In genomic region chr8:88161439-88161838, GRCm38 (mm10) we compare ENCODE assay signal across 9 mouse cellular contexts. TPM values are rescaled to one million over a fixed set of nuclear protein-coding genes. Genes with fewer than 3 reads are reported as not detected.
DNase-seq lines count a peak whose midpoint lies in the region; ATAC-seq and TF ChIP-seq lines count a peak whose summit lies in the region.
"Had no signal": no experiment of that assay in that cellular context is flagged by ENCODE, and none has a peak within 500 bp of the region (broad histone marks: within the 10 kb centered on the region; RNA-seq: fewer than 3 reads in every experiment).

No protein-coding gene starts in this region.

- WGBS in kidney, embryonic 15.5 days, result 78% methylated on average over 5 of the region's 5 CpGs
- WGBS in limb, embryonic 14.5 days, result 75% methylated on average over 5 of the region's 5 CpGs

- DNase-seq in kidney, adult 18-20 months, result peak; percentile 74
- peak; percentile 80 for DNase-seq in adipocyte (ENCODE audit: low spot score)
- DNase-seq in embryo, embryonic 10 days (ENCODE audit: low spot score), result peak; percentile 85
- peak; percentile 55 for DNase-seq in limb, embryonic 14.5 days (ENCODE audit: low spot score)
- peak; percentile 45 for DNase-seq in ovary, postnatal 14 days (ENCODE audit: low spot score)
- peak; percentile 75 for DNase-seq in thymus, postnatal 14 days

- no peaks in the 10 kb centered on the region for H3K27me3 ChIP-seq in kidney, embryonic 15.5 days
- H3K27me3 ChIP-seq in limb, embryonic 14.5 days (ENCODE audit: control insufficient read depth, insufficient read depth, low read length), result no peaks in the 10 kb centered on the region
- H3K27me3 ChIP-seq: heart, embryonic 13.5 days had no signal

- no peaks in the 10 kb centered on the region for H3K4me1 ChIP-seq in kidney, embryonic 15.5 days
- no peaks in the 10 kb centered on the region for H3K4me1 ChIP-seq in limb, embryonic 14.5 days (ENCODE audit: control insufficient read depth, insufficient read depth, low read length)
- H3K4me1 ChIP-seq: heart, embryonic 13.5 days had no signal

- ATAC-seq in kidney, embryonic 15.5 days (replicated peaks; ENCODE audit: low FRiP score), result no peak
- ATAC-seq in inflammation-experienced regulatory T-cells, adult 6 months, result peak; percentile 71
- ATAC-seq in limb, embryonic 14.5 days (ENCODE audit: low FRiP score, low read depth), result no peak

- H3K4me2 ChIP-seq in kidney, embryonic 15.5 days, result no peak overlapping the region
- no peak overlapping the region for H3K4me2 ChIP-seq in limb, embryonic 14.5 days (replicated peaks; ENCODE audit: low read depth, low read length, severe bottlenecking)
- H3K4me2 ChIP-seq: heart, embryonic 13.5 days had no signal

- no peak overlapping the region for H3K27ac ChIP-seq in kidney, embryonic 15.5 days
- no peak overlapping the region for H3K27ac ChIP-seq in limb, embryonic 14.5 days (replicated peaks; ENCODE audit: low read depth, low read length)
- H3K27ac ChIP-seq: heart, embryonic 13.5 days had no signal

- TF ChIP-seq POLR2A in limb, embryonic 14.5 days (IDR thresholded peaks at IDR 0.05; ENCODE audit: borderline replicate concordance, extremely low read depth, insufficient read depth, insufficient read length), result no peak

- no peak overlapping the region for H3K9ac ChIP-seq in kidney, embryonic 15.5 days
- no peak overlapping the region for H3K9ac ChIP-seq in limb, embryonic 14.5 days (ENCODE audit: low read depth, low read length, severe bottlenecking)
- H3K9ac ChIP-seq: heart, embryonic 13.5 days had no signal

- H3K9me3 ChIP-seq in kidney, embryonic 15.5 days (replicated peaks), result no peaks in the 10 kb centered on the region
- no peaks in the 10 kb centered on the region for H3K9me3 ChIP-seq in limb, embryonic 14.5 days (ENCODE audit: control insufficient read depth, low read length)
- H3K9me3 ChIP-seq: heart, embryonic 13.5 days had no signal

- no peak overlapping the region for H3K4me3 ChIP-seq in kidney, embryonic 15.5 days (replicated peaks)
- no peak overlapping the region for H3K4me3 ChIP-seq in limb, embryonic 14.5 days (replicated peaks; ENCODE audit: low read length)
- H3K4me3 ChIP-seq: heart, embryonic 13.5 days had no signal

- H3K36me3 ChIP-seq in kidney, embryonic 15.5 days, result peaks cover 98% of the 10 kb centered on the region
- H3K36me3 ChIP-seq in limb, embryonic 14.5 days (ENCODE audit: control insufficient read depth, insufficient read depth, low read length), result peaks cover 85% of the 10 kb centered on the region

RNA-seq across cellular contexts. Expression of gene Heatr3, which starts 23.8 kb away (rescaled TPM):
- polyA plus RNA-seq in kidney, embryonic 15.5 days (2015; fragmentation: Nextera tagmentation; extraction: Ambion mirVana), result 47.2 and 51.0 TPM in 2 replicates
- polyA plus RNA-seq in inflammation-experienced regulatory T-cells, adult 6 months (2017; shearing (Covaris generic)), result 10 to 100 TPM; 15.1 to 26.5 (median 17.6) TPM
- polyA plus RNA-seq in limb, embryonic 14.5 days (2012; rRNA removed), result 47.8 and 48.7 TPM in 2 replicates
- 55.0 and 58.4 TPM in 2 replicates for polyA plus RNA-seq in limb, embryonic 14.5 days (2014; fragmentation: Nextera tagmentation; extraction: Ambion mirVana)

RNA-seq across cellular contexts. Expression of gene Tent4b, which starts 37.6 kb away (rescaled TPM):
- polyA plus RNA-seq in kidney, embryonic 15.5 days (2015; fragmentation: Nextera tagmentation; extraction: Ambion mirVana), result 8.5 and 8.9 TPM in 2 replicates
- 10 to 100 TPM in 2 of 3 experiments, 1 to 10 TPM in 1; 9.6 to 15.0 (median 10.2) TPM for polyA plus RNA-seq in inflammation-experienced regulatory T-cells, adult 6 months (2017; shearing (Covaris generic))
- 22.7 and 24.8 TPM in 2 replicates for polyA plus RNA-seq in limb, embryonic 14.5 days (2012; rRNA removed)
- 10.9 and 16.1 TPM in 2 replicates for polyA plus RNA-seq in limb, embryonic 14.5 days (2014; fragmentation: Nextera tagmentation; extraction: Ambion mirVana)

RNA-seq across cellular contexts. Expression of gene Cnep1r1, which starts 42.9 kb away (rescaled TPM):
- polyA plus RNA-seq in kidney, embryonic 15.5 days (2015; fragmentation: Nextera tagmentation; extraction: Ambion mirVana), result 59.5 and 60.6 TPM in 2 replicates
- 10 to 100 TPM; 22.4 to 28.6 (median 25.0) TPM for polyA plus RNA-seq in inflammation-experienced regulatory T-cells, adult 6 months (2017; shearing (Covaris generic))
- 70.1 and 70.9 TPM in 2 replicates for polyA plus RNA-seq in limb, embryonic 14.5 days (2012; rRNA removed)
- polyA plus RNA-seq in limb, embryonic 14.5 days (2014; fragmentation: Nextera tagmentation; extraction: Ambion mirVana), result 42.5 and 43.5 TPM in 2 replicates
